Mouse (Mus musculus): ENCODE data around the gene Gm26620. TPM values are rescaled to one million over a fixed set of nuclear protein-coding genes. Genes with fewer than 3 reads are reported as not detected.
A peak's percentile ranks its signal among the peaks of the same experiment; 100 is the strongest.

Gm26620 gene
- polyA plus RNA-seq, 1 experiment from 2014 or later: 0.19 TPM

GRCm38 (mm10) chr1:170862435-170862717 lies 22.5 kb upstream of the Gm26620 start:
- Histone ChIP-seq H3K4me1 (peaks cover 11% of the 10 kb centered on the region), H3K9me3 (no peaks in the 10 kb centered on the region), H3K27ac (no peak overlapping the region), H3K4me3 (no peak overlapping the region), H3K36me3 (replicated peaks) (no peaks in the 10 kb centered on the region), H3K27me3 (ENCODE audit: poor library complexity, severe bottlenecking) (no peaks in the 10 kb centered on the region)
- 83% methylated on average over 3 of the region's 3 CpGs for WGBS
- DNase-seq (ENCODE audit: extremely low spot score, low spot score): no peak

DNA sequence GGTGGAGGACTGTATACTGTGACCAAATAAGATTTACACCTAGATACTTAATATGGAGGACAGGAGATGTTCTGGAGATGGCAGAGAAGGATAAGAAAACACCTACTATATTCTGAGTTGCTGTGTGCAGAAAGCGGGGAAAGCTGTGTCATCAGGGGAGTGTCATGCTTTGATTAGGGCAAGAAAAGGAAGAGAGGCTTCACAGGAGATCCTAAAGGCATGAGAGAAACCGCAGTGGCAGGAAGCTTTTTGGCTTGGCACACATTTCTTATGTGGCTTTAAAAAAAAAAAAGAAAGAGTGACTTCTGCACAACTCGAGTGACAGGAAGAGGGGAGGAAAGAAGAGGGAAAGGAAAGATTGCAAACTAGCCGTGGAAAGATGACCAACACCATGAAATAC lies 21.8 kb upstream of the Gm26620 start:
- no peaks in the 10 kb centered on the region for H3K9me3 ChIP-seq
- peaks cover 11% of the 10 kb centered on the region for H3K4me1 ChIP-seq
- DNase-seq (ENCODE audit: extremely low spot score, low spot score): no peak
- no peak overlapping the region for H3K4me3 ChIP-seq
- WGBS: 83% methylated on average over 4 of the region's 4 CpGs
- no peak overlapping the region for H3K27ac ChIP-seq
- H3K27me3 ChIP-seq (ENCODE audit: poor library complexity, severe bottlenecking): no peaks in the 10 kb centered on the region
- no peaks in the 10 kb centered on the region for H3K36me3 ChIP-seq (replicated peaks)

DNA sequence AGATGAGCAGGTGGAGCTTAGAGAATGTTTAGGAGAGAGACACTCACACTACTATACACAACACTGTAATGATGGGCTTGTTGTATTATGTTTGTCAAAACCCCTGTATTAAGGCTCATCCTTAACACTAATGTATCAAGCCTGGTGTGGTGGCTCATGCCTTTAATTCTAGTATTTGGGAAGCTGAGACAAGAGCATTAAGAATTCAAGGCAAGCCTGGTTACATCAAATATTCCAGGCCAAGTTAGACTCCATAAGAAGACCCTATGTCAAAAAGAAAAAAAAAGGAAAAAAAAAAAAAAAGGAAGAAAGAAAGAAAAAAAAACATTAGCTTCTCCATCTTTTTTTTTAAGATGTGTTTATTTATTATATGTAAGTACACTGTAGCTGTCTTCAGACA lies 20.6 kb upstream of the Gm26620 start:
- DNase-seq (ENCODE audit: extremely low spot score, low spot score): no peak
- Histone ChIP-seq H3K36me3 (replicated peaks) (no peaks in the 10 kb centered on the region), H3K4me1 (peaks cover 11% of the 10 kb centered on the region), H3K27ac (no peak overlapping the region), H3K4me3 (no peak overlapping the region), H3K27me3 (ENCODE audit: poor library complexity, severe bottlenecking) (no peaks in the 10 kb centered on the region), H3K9me3 (no peaks in the 10 kb centered on the region)

DNA sequence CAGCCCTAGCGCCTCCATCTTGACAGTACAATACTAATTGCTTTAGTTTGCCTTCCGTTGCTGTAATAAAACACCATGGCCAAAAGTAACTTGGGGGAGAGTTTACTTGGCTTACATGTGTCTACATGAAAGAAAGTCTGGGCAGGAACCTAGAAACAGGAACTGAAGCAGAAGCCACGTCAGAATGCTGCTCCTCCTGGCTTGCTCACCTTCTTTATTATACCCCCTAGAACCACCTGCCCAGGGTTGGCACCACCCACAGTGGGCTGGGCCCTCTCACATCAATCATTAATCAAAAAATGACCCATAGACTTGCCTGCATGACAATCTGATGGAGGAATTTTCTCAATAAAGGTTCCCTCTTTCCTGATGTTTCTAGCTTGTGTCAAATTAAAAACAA lies 20.1 kb upstream of the Gm26620 start:
- Histone ChIP-seq H3K9me3 (no peaks in the 10 kb centered on the region), H3K27ac (no peak overlapping the region), H3K36me3 (replicated peaks) (no peaks in the 10 kb centered on the region), H3K27me3 (ENCODE audit: poor library complexity, severe bottlenecking) (no peaks in the 10 kb centered on the region), H3K4me1 (peaks cover 11% of the 10 kb centered on the region), H3K4me3 (no peak overlapping the region)
- WGBS: 91% methylated on average over 3 of the region's 3 CpGs
- DNase-seq (ENCODE audit: extremely low spot score, low spot score): no peak

- no peaks in the 10 kb centered on the region for H3K9me3 ChIP-seq
- H3K36me3 ChIP-seq (replicated peaks): no peaks in the 10 kb centered on the region
- no peaks in the 10 kb centered on the region for H3K27me3 ChIP-seq (ENCODE audit: poor library complexity, severe bottlenecking)
- no peak for DNase-seq (ENCODE audit: extremely low spot score, low spot score)
- peaks cover 11% of the 10 kb centered on the region for H3K4me1 ChIP-seq
- H3K27ac ChIP-seq: no peak overlapping the region
- 94% methylated on average over 5 of the region's 5 CpGs for whole genome bisulfite sequencing
- no peak overlapping the region for H3K4me3 ChIP-seq
These were observed 19.5 kb upstream of the Gm26620 start for GRCm38 (mm10) chr1:170865406-170865805.

DNA sequence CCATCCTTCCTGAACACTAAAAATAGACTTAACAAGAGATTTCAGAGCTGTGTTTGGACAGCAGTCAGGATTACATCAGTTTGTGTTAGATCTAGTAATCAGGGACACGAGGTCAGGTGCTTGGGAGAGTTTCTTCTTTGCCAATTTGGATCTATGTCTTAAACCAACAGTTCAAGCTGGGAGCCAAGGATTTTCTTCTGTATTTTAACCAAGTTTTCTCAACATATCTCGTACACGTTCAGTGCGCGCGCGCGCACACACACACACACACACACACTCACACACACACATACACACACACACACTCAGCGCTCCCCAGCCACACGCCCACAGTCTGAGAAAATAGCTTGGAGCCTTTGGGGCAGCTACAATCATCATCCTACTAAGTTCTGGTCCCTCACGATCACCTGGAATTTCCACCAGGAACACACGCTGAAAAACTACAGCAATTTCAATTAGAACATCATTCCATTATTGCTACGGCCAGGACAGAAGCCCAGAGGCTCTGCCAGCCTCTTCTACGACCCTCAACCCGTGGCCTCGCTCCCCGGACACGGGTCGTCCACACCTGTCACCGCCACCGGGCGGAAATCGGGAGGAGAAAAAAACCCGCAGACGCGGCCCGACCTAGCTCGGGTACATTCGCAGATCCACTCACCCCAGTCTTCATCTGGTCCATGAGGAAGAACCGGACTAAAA lies 17.7 kb upstream of the Gm26620 start:
- no peak for DNase-seq (ENCODE audit: extremely low spot score, low spot score)
- H3K27me3 ChIP-seq (ENCODE audit: poor library complexity, severe bottlenecking): no peaks in the 10 kb centered on the region
- H3K4me1 ChIP-seq: peaks cover 11% of the 10 kb centered on the region
- 3% methylated on average over 30 of the region's 30 CpGs for WGBS
- H3K27ac ChIP-seq: peak overlapping the region; percentile 84
- no peaks in the 10 kb centered on the region for H3K9me3 ChIP-seq
- H3K36me3 ChIP-seq (replicated peaks): peaks cover 11% of the 10 kb centered on the region
- peak overlapping the region; percentile 78 for H3K4me3 ChIP-seq

GRCm38 (mm10) chr1:170867691-170868105 lies 17.2 kb upstream of the Gm26620 start, which contains the start of gene Atf6:
Gene Atf6 (minus strand): TSS chr1:170867771.
- H3K27me3 ChIP-seq (ENCODE audit: poor library complexity, severe bottlenecking): no peaks in the 10 kb centered on the region
- 0% methylated on average over 25 of the region's 25 CpGs for WGBS
- H3K4me1 ChIP-seq: peaks cover 11% of the 10 kb centered on the region
- peak within 1 kb of the TSS; percentile 84 for H3K27ac ChIP-seq
- H3K36me3 ChIP-seq (replicated peaks): peaks cover 16% of the 10 kb centered on the region
- H3K4me3 ChIP-seq: peak within 1 kb of the TSS; percentile 78
- DNase-seq (ENCODE audit: extremely low spot score, low spot score): peak; percentile 94
- H3K9me3 ChIP-seq: no peaks in the 10 kb centered on the region

DNA sequence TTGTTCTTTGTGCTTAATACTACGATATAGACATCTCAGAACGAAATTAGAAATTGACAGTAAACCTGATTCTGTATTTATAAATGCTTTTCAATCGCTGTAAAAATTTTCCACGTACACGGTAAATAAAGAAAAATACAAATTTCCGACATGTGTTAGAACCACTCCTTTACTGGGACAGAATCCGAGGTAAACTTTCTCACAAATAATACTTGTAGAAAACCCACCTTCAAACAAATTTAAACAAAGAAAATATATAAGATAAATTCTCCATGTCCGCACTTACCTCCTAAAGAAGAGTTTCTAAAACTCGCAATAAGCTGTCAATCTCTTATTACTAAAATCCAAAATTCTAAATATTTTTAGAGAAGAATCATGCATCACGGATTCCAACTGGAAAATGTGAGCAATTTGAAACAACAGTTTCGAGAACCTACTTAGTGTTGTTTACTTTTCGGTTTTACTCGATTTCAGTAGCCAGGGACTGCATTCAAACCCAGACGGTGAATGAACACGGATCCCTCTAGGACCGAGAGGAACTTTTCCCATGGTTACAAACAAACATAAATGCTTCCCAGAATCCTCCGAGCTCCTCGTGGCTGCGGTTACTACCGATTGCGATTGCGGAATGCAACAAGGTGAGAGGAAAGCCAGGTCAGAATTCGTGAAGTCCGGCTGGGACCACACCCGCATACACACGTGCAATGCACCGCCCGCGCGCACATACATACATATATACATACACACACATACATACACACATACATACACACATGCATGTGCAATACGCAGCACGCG lies 16.6 kb upstream of the Gm26620 start:
- Histone ChIP-seq H3K36me3 (replicated peaks) (peaks cover 19% of the 10 kb centered on the region), H3K4me1 (peaks cover 11% of the 10 kb centered on the region), H3K27me3 (ENCODE audit: poor library complexity, severe bottlenecking) (no peaks in the 10 kb centered on the region), H3K4me3 (peak overlapping the region; percentile 78), H3K27ac (peak overlapping the region; percentile 84), H3K9me3 (no peaks in the 10 kb centered on the region)
- DNase-seq (ENCODE audit: extremely low spot score, low spot score): peak; percentile 79
- WGBS: 1% methylated on average over 33 of the region's 33 CpGs

- Histone ChIP-seq H3K4me1 (peaks cover 11% of the 10 kb centered on the region), H3K27me3 (ENCODE audit: poor library complexity, severe bottlenecking) (no peaks in the 10 kb centered on the region), H3K9me3 (no peaks in the 10 kb centered on the region), H3K36me3 (replicated peaks) (peaks cover 24% of the 10 kb centered on the region), H3K27ac (peak overlapping the region; percentile 84), H3K4me3 (peak overlapping the region; percentile 78)
- no peak for DNase-seq (ENCODE audit: extremely low spot score, low spot score)
- 22% methylated on average over 14 of the region's 14 CpGs for WGBS
These were observed 16.0 kb upstream of the Gm26620 start for GRCm38 (mm10) chr1:170868905-170869283.

DNA sequence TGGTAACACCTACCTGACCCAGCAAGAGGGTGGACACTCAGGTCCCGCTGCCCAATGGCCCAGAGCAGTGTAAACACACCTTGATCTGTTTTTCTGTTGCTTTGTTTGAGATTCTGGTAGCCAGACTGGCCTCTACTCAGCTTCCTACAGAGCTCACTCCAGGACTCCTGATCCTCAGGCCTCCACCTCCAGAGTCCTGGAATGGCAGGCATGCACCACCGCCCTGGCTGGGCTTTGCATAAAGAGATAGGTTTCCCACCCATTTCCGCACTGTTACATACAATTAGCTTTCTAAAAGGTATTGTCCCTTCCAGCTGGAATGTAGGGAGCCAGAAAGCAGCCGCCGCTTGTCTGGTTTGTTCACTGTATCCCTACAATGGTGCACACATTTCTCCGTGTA lies 13.5 kb upstream of the Gm26620 start:
- WGBS: 88% methylated on average over 6 of the region's 6 CpGs
- Histone ChIP-seq H3K9me3 (no peaks in the 10 kb centered on the region), H3K36me3 (replicated peaks) (peaks cover 45% of the 10 kb centered on the region), H3K4me1 (peaks cover 8% of the 10 kb centered on the region), H3K4me3 (no peak overlapping the region), H3K27me3 (ENCODE audit: poor library complexity, severe bottlenecking) (no peaks in the 10 kb centered on the region), H3K27ac (no peak overlapping the region)
- no peak for DNase-seq (ENCODE audit: extremely low spot score, low spot score)

GRCm38 (mm10) chr1:170871961-170872360 lies 12.9 kb upstream of the Gm26620 start:
- Histone ChIP-seq H3K27ac (no peak overlapping the region), H3K36me3 (replicated peaks) (peaks cover 50% of the 10 kb centered on the region), H3K9me3 (no peaks in the 10 kb centered on the region), H3K4me1 (peaks cover 2% of the 10 kb centered on the region), H3K27me3 (ENCODE audit: poor library complexity, severe bottlenecking) (no peaks in the 10 kb centered on the region), H3K4me3 (no peak overlapping the region)
- DNase-seq (ENCODE audit: extremely low spot score, low spot score): no peak
- WGBS: 92% methylated on average over 2 of the region's 2 CpGs

DNA sequence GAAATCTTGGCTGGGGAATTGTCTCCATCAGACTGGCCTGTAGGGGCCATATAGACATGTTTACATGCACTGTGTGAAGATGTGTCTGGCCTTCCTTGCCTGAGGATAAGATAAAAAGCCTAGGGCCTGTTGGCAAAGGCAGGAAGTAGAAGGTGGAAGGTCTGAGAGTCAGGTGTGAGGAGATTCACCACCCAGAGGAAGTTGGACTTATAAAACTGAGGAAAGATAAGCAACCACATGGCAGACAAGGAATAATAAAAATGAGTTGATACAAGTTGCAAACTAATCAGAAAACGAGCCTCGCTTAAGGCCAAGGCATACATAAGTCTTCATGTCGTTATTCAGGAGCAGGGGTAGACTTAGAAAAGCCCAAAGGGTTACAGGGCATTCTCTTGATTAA lies 9.2 kb upstream of the Gm26620 start:
- WGBS: 94% methylated on average over 3 of the region's 3 CpGs
- peaks cover 85% of the 10 kb centered on the region for H3K36me3 ChIP-seq (replicated peaks)

GRCm38 (mm10) chr1:170876906-170877305 lies 8.0 kb upstream of the Gm26620 start:
- Histone ChIP-seq H3K27me3 (ENCODE audit: poor library complexity, severe bottlenecking) (no peaks in the 10 kb centered on the region), H3K4me3 (no peak overlapping the region), H3K4me1 (no peaks in the 10 kb centered on the region), H3K36me3 (replicated peaks) (peaks cover 88% of the 10 kb centered on the region), H3K27ac (no peak overlapping the region), H3K9me3 (no peaks in the 10 kb centered on the region)
- DNase-seq (ENCODE audit: extremely low spot score, low spot score): no peak
- WGBS: 96% methylated on average over 5 of the region's 5 CpGs

More for the DNA sequence above, 9.2 kb upstream of the Gm26620 start:
- H3K27me3 ChIP-seq (ENCODE audit: poor library complexity, severe bottlenecking): no peaks in the 10 kb centered on the region
- no peaks in the 10 kb centered on the region for H3K9me3 ChIP-seq
- H3K27ac ChIP-seq: no peak overlapping the region
- no peak overlapping the region for H3K4me3 ChIP-seq
- DNase-seq (ENCODE audit: extremely low spot score, low spot score): no peak
- H3K4me1 ChIP-seq: no peaks in the 10 kb centered on the region

Data from forebrain, embryonic 10.5 days (tissue).